Mouse (Mus musculus) spleen, postnatal 10 days (tissue): ENCODE results near the gene Adamts18.
"Not testable (repeated sequence)": the region's sequence is repeated elsewhere in the genome, so short reads cannot be mapped to it uniquely, and the experiment has no call there.

Source experiments
- DNase-seq, 2 experiments: peaks; one replicate each; pipeline ENCODE4 v3.0.0; 2021 to 2022; ENCODE audit warnings: low spot score in 2 of 2

The Adamts18 gene

GRCm38 (mm10) chr8:113838211-113838610 lies 10.3 kb downstream of the Adamts18 start:
- DNase-seq: no peak

DNA sequence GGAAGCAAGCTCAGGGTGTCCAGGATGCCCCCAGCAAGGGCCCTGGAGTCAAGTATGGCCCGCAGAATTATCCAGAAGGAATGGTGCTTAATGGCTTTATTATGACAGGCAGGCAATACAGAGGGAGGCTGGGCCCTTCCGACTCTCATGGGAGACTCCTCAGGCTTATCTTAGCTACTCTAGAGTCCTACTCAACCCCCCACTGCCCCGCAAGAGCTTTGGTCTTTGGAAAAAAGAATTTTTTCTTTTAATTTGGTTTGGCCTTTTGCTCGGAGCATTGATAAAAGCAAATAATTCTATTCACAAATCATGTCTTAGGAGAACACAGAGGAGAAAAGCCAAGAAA lies 11.0 kb downstream of the Adamts18 start:
- DNase-seq: no peak

GRCm38 (mm10) chr8:113836892-113837569 lies 11.5 kb downstream of the Adamts18 start:
- no peak for DNase-seq

GRCm38 (mm10) chr8:113833644-113834043 lies 14.9 kb downstream of the Adamts18 start:
- no peak for DNase-seq

GRCm38 (mm10) chr8:113827270-113827669 lies 21.3 kb downstream of the Adamts18 start:
- DNase-seq: no peak

DNA sequence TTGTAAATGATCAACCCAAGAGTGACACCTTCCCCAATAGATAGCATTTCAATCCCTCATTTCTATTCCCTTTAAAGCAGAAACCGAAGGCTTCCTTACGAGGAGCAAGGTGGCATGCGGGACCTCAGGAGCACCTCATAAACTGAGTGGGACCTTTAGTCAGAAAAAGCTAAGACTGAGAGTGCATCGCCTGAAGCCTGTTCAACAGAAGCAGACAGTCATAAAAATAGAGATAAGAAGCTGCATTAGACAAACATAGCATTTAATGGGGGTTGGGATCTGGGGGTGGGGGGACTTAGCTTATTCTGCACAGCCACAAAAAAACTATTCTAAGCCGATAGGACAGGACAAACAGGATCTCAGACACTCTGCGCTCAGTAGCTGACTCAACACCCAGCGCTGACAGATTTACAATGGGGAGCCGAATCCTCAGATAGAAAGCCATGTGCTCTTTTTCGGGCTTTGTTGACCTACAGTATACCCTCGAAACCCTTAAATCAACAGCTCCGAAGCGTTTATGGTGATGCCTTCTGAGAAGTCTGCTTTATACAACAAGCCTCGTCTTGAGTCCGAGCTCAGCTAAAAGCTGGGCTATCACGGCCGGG lies 27.5 kb downstream of the Adamts18 start:
- no peak for DNase-seq

DNA sequence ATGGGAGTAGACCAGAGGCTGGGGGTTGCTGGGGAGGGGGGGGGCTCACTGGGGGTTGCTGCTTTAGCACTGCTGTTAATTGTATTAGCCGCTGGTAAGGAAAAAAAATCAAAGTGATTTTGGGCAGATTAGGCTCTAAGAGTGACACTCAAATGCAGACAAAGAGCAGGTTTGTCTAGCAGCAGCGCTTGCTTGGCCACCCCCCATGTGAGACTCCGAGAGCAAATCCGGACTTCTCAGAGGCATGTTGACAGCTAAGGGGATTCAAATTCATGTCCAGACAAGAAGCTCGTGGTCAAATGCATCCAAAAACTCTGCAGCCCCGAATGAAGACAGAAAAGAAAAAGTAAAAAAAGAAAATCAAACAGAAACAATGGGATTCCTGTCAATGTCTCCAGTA lies 34.6 kb downstream of the Adamts18 start:
- DNase-seq: no peak

- DNase-seq: no peak
Measured at GRCm38 (mm10) chr8:113811521-113811920, 37.0 kb downstream of the Adamts18 start.

DNA sequence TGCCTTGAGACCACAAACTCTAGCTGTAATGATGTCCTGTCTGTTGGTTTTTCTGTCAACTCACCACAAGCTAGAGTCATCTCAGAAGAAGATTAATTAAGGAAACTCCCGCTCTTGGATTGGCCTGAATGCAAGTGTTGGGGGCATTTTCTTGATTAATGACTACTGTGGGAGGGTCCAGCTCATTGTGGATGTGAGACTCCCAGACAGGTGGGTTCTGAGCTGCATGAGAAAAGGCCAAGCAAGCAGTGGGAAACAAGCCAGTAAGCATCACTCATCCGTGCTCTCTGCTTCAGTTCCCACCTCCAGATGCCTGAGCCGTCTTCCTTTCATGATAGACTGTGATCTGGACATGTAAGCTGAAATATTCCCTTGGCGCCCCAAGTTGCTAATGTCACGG lies 38.6 kb downstream of the Adamts18 start:
- DNase-seq: no peak

DNA sequence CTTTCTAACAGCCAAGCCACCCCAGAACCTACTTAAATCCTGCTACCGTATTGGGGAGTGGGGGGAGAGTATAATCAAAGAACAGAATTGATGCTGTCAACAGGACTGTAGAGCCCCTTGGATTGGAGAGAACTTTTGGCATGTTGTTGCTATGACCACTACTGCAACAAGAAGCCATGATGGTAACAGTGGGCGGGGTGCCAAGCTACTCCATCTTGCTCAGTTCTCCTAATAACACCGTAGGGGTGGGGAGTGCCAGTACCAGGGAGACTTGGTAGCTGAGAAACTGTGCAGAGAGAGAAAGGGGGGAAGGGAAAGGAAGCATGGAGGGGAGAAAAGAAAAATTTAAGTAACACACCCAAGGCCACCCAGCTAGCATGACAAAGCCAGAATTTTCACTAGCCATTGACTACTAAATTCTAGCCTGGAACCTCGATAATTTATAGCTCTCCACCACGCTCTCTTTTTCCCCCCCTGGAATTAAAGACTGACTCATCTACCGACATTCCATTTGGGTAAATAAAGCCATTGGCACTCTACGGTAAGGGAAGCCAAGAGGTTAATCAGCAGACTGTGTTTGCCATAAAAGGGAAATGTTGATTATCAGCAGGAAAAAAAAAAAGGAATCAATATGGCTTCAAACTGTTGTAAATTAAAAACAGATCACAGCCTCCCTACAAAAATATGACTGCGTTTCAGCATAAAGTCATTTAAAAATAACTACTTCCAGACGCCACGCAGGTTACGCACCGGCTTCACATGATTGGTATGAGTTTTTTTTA lies 44.5 kb downstream of the Adamts18 start:
- no peak for DNase-seq

GRCm38 (mm10) chr8:113801551-113801950 lies 47.0 kb downstream of the Adamts18 start:
- no peak for DNase-seq

GRCm38 (mm10) chr8:113800556-113800955 lies 48.0 kb downstream of the Adamts18 start:
- DNase-seq: not testable (repeated sequence)

GRCm38 (mm10) chr8:113799550-113799949 lies 49.0 kb downstream of the Adamts18 start:
- no peak for DNase-seq

DNA sequence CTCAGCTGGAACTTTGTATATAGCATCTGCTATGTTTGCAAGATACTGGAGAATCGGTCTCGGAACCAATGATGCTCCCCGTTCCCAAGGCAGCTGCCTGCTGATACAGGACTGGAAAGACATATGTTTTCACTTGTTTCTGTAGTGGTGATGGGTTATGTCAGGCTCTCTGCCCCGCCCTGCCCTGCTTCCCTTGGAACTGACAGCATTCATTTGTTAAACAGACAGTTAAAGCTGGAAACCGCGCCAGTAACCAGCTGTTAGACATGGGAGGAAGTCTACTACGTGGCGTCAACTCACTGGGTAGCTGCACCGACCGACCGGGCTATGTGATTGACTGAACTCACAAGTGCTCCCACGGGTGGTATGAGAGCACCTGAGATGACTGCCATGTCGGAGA lies 56.7 kb downstream of the Adamts18 start:
- DNase-seq: no peak

DNA sequence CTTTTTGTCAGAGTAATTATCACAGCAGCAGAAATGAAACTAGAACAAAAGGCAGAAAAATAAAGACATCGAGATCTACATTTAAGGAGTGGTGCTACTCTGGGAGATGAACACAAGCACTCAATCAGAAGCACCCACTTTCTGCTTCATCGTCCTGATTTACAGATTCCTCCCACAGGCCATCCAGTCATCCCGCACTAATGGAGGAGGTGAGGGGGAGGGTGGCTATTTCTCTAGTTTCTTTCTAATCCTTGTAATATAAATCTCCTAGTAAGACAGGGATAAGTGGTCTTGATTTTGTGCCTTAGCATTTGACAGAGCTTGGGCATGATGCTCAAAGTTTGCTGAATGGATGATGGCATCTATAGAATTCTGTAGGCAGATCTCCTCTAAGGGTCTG lies 57.5 kb downstream of the Adamts18 start:
- no peak for DNase-seq

DNA sequence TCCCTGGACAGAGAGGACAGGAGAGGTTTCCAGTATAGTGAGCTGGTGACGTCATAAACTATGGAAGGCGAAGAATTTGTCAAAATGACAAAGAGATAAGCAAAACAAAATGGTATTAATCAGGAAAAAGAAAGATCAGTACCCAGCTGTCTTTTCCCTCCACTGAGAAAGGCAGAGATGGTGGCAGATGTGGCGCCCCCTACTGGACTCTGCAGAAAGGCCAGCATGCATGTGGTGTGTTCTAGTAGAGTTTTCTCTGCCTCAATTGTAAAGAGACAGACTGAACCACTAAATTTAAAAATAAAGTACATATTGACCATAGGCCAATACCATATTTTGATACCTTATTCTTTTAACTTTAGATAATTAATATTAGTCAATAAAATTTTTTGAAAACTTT lies 64.8 kb downstream of the Adamts18 start:
- DNase-seq: no peak

DNA sequence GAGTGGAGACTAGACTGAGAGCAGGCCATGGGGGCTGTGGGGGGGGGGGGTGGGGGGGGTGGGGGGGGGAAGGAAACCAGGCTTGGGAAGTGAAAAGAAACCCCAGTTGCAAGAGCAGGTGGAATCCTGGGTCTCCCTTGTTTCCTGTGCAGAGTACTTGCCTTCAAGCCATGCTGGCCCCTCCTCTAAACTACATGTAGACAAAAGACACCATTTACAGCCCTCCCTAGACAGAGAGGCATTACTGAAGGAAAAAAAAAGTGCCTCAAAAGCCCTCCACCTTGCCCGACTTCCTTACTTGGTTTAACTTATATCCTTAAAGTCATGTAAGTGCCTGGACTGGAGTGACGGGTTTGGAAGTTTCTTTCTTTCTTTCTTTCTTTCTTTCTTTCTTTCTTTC lies 67.0 kb downstream of the Adamts18 start:
- no peak for DNase-seq

- DNase-seq: no peak
Measured at GRCm38 (mm10) chr8:113775361-113775760, 73.2 kb downstream of the Adamts18 start.

GRCm38 (mm10) chr8:113768861-113769410 lies 79.6 kb downstream of the Adamts18 start:
- no peak for DNase-seq

DNA sequence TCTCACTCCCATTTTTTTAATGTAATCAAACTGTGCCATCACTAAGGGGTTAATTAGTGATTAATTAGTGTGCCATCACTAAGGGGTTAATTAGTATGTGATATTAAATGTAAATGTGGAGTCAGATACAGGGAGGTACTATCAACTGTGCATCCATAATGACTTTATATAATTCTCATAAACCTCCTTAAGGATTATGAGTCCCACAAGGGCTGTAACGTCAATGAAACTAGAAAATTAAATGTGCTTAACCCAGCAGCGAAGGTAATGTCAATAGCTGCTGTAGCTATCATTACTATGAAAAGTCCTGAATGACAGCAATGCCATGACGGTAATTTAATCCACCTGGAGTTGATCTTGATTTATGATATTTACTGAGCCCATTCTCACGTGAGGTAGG lies 83.4 kb downstream of the Adamts18 start:
- no peak for DNase-seq

- DNase-seq: no peak
Measured at GRCm38 (mm10) chr8:113763592-113764355, 84.8 kb downstream of the Adamts18 start.

- DNase-seq: no peak
Measured at GRCm38 (mm10) chr8:113762101-113762500, 86.4 kb downstream of the Adamts18 start.
